Comparison of ENCODE assay signal across 26 mouse cellular contexts in the genomic region with DNA sequence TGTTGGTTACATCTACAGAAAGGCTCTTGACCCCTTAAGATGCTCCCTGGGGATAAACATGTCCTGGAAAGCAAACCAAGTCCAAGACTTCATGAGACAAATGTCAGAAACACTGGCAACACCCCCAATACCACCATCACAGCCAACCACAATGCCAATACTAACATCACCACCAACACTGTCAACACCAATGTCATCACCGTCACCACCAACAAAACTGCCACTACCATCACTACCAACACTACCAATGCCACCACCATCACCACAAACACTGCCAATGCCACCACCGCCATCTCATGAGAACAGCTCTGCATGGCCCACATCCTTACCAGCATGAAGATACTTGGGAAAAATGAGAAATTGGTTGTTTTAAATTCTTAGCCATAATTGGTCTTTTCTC.
DNase-seq lines count a peak whose midpoint lies in the region; ATAC-seq lines count a peak whose summit lies in the region.
"Had no signal": no experiment of that assay in that cellular context is flagged by ENCODE, and none has a peak within 500 bp of the region (broad histone marks: within the 10 kb centered on the region; RNA-seq: fewer than 3 reads in every experiment).

No protein-coding gene starts in this region.

- no peaks in the 10 kb centered on the region for H3K9me3 ChIP-seq in forebrain, embryonic 11.5 days (ENCODE audit: control insufficient read depth, low read length)
- H3K9me3 ChIP-seq in forebrain, embryonic 12.5 days, result no peaks in the 10 kb centered on the region
- H3K9me3 ChIP-seq: embryonic facial prominence, embryonic 13.5 days; embryonic facial prominence, embryonic 15.5 days; forebrain, embryonic 10.5 days; G1E had no signal

- H3K9ac ChIP-seq in forebrain, embryonic 11.5 days (ENCODE audit: low read length), result no peak overlapping the region
- H3K9ac ChIP-seq in forebrain, embryonic 12.5 days, result no peak overlapping the region
- H3K9ac ChIP-seq: embryonic facial prominence, embryonic 13.5 days; embryonic facial prominence, embryonic 15.5 days had no signal

- no peaks in the 10 kb centered on the region for H3K4me1 ChIP-seq in forebrain, embryonic 11.5 days (replicated peaks; ENCODE audit: control insufficient read depth, insufficient read depth, low read length)
- peaks cover 14% of the 10 kb centered on the region for H3K4me1 ChIP-seq in forebrain, embryonic 12.5 days

- ATAC-seq in forebrain, embryonic 11.5 days (replicated peaks; ENCODE audit: low FRiP score), result no peak
- no peak for ATAC-seq in forebrain, embryonic 12.5 days (ENCODE audit: low FRiP score)
- ATAC-seq: CD4-positive, CD25-positive, alpha-beta regulatory T cell, adult 4 months; forebrain, embryonic 14.5 days; forebrain, embryonic 16.5 days; Patski had no signal

- no peak overlapping the region for H3K4me3 ChIP-seq in forebrain, embryonic 11.5 days (ENCODE audit: low read depth, low read length)
- H3K4me3 ChIP-seq in forebrain, embryonic 12.5 days (replicated peaks), result no peak overlapping the region
- H3K4me3 ChIP-seq: embryonic facial prominence, embryonic 13.5 days; embryonic facial prominence, embryonic 15.5 days; erythroblast, embryonic 14.5 days; forebrain, embryonic 10.5 days had no signal

- 94% methylated on average over 2 of the region's 2 CpGs for WGBS in forebrain, embryonic 11.5 days
- WGBS in forebrain, embryonic 12.5 days, result 82% methylated on average over 2 of the region's 2 CpGs

- no peak overlapping the region for H3K27ac ChIP-seq in forebrain, embryonic 11.5 days (ENCODE audit: low read depth, low read length)
- H3K27ac ChIP-seq in forebrain, embryonic 12.5 days, result no peak overlapping the region
- H3K27ac ChIP-seq: embryonic facial prominence, embryonic 13.5 days; embryonic facial prominence, embryonic 15.5 days; forebrain, embryonic 10.5 days had no signal

- no peaks in the 10 kb centered on the region for H3K36me3 ChIP-seq in forebrain, embryonic 11.5 days (ENCODE audit: control insufficient read depth, insufficient read depth, low read length)
- no peaks in the 10 kb centered on the region for H3K36me3 ChIP-seq in forebrain, embryonic 12.5 days (replicated peaks)
- H3K36me3 ChIP-seq: embryonic facial prominence, embryonic 13.5 days; embryonic facial prominence, embryonic 15.5 days; forebrain, embryonic 10.5 days; G1E had no signal

- H3K4me2 ChIP-seq in forebrain, embryonic 11.5 days (ENCODE audit: low read depth, low read length, severe bottlenecking), result no peak overlapping the region
- no peak overlapping the region for H3K4me2 ChIP-seq in forebrain, embryonic 12.5 days
- H3K4me2 ChIP-seq: embryonic facial prominence, embryonic 13.5 days; embryonic facial prominence, embryonic 15.5 days had no signal

- H3K27me3 ChIP-seq in forebrain, embryonic 11.5 days (ENCODE audit: control insufficient read depth, insufficient read depth, low read length), result no peaks in the 10 kb centered on the region
- H3K27me3 ChIP-seq in forebrain, embryonic 12.5 days, result peaks cover 3% of the 10 kb centered on the region; the same call in 1 of the 2 replicates
- H3K27me3 ChIP-seq: CH12.LX; embryonic facial prominence, embryonic 13.5 days; embryonic facial prominence, embryonic 15.5 days; Patski had no signal

- DNase-seq in forebrain, embryonic 11.5 days (ENCODE audit: low spot score), result peak; percentile 3
- peak; percentile 48 for DNase-seq in T-cell, adult 2 months (ENCODE audit: low spot score)
- peak; percentile 35 to 55 for DNase-seq in natural killer cell, adult 2 months (ENCODE audit: low spot score in 2 of 2)
- DNase-seq in layer of hippocampus, postnatal 25 days (ENCODE audit: extremely low spot score in 1 of 2, low spot score in 1 of 2), result no peak
- DNase-seq: adrenal gland, adult 2 months; adrenal gland, postnatal 10 days; adrenal gland, postnatal 25 days; B cell, adult 2 months; cerebellum, adult 11 months; cerebellum, adult 18-20 months; cerebellum, adult 8-10 months; cerebellum, adult 9-11 months; cerebellum, postnatal 14 days; cerebellum, postnatal 36 days; embryo, embryonic 11 days had no signal

Comparison
In these comparisons a context has a peak if more than half of its experiments do, and no peak if none do; other contexts are left out.
1. DNase-seq: peak in forebrain, embryonic 11.5 days (single experiment), T-cell, adult 2 months (single experiment) and natural killer cell, adult 2 months (2 of 2); none in layer of hippocampus, postnatal 25 days (0 of 2).